Mouse (Mus musculus): Measurements from ENCODE around the gene Ttc7b. TPM values are rescaled to one million over a fixed set of nuclear protein-coding genes. Genes with fewer than 3 reads are reported as not detected.

Gene Ttc7b
- polyA plus RNA-seq, 1 experiment from 2014 or later, result 6.6 TPM

DNA sequence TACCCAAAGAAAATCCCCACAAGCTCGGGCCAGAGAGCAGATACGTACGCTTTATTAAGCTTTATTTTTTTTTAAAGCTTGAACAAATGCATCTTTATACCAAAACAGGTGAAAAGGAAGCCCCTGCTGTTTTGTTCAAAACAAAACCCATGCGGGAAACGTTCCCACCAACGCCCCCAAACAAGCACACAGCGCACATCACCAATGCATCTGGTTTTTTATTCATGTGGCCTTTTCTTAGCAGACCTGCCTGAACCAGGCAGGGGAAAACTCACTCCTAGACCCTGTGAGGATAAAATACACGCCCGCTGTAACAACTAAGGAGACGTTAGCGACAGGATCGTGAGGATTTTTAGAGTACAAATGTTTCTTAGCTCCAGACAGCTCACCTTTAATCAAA, 14.4 kb upstream of the Ttc7b start:
- no peaks in the 10 kb centered on the region for H3K36me3 ChIP-seq (ENCODE audit: insufficient read depth, low read length)
- TF ChIP-seq EP300 (IDR thresholded peaks at IDR 0.05) (no peak), CTCF (IDR thresholded peaks at IDR 0.05) (no peak)
- DNase-seq (ENCODE audit: low spot score), result no peak
- no peak overlapping the region; the same call in 1 of the 2 replicates for H3K27ac ChIP-seq (ENCODE audit: low read length)
- H3K9me3 ChIP-seq (ENCODE audit: low read length), result no peaks in the 10 kb centered on the region
- no peak overlapping the region for H3K9ac ChIP-seq (replicated peaks; ENCODE audit: low read depth)
- no peak overlapping the region for H3K4me2 ChIP-seq (replicated peaks; ENCODE audit: low read depth, low read length)
- 85% methylated on average over 12 of the region's 12 CpGs for WGBS
- no peak overlapping the region for H3K4me3 ChIP-seq (ENCODE audit: low read depth, low read length)
- ATAC-seq, result no peak
- H3K27me3 ChIP-seq (replicated peaks; ENCODE audit: insufficient read depth, low read length), result no peaks in the 10 kb centered on the region
- peaks cover 8% of the 10 kb centered on the region; the same call in 1 of the 2 replicates for H3K4me1 ChIP-seq (ENCODE audit: insufficient read depth, low read depth, low read length)

DNA sequence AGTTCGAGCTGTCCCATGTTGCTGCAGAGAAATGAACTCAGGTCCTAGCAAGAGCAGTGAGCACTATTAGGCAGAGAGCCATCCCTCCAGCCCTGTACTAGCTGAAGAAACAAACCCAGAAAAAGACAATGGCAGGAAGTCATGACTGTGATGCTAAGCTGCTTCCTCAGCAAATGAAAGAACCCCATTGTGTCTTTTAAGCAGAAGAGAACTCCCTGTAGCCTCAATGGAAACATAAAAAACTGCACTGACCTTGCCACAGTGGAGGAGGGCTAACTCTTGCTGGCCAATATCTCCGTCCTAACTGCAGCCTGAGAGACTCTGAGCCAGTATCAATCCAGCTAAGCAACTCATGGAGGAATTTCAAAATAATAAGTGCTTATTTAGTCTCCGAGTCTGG, 13.4 kb upstream of the Ttc7b start:
- H3K4me3 ChIP-seq (ENCODE audit: low read depth, low read length), result no peak overlapping the region
- WGBS, result 34% methylated on average over 3 of the region's 3 CpGs

DNA sequence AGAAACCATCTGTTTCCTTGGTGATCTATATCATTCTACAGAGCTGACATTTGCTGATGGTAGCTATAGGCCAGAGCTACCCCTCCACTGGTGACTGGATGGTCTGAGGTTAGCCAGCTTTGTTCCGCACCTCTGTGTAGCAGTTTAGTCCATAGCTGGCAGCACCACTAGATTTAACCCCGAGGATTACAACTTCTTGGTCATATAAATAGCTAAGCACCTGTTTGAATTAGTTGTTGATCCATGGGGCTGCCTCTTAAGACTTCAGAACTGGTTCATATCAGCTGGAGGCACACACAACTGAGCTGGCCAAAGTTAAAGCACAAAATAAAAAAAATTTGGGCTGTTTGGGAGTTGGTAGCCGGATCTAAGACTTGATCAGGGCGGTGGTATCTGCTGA, 12.6 kb upstream of the Ttc7b start:
- ATAC-seq (no peak), DNase-seq (ENCODE audit: low spot score) (no peak)
- Histone ChIP-seq H3K4me3 (ENCODE audit: low read depth, low read length) (no peak overlapping the region), H3K4me2 (replicated peaks; ENCODE audit: low read depth, low read length) (no peak overlapping the region), H3K27me3 (replicated peaks; ENCODE audit: insufficient read depth, low read length) (no peaks in the 10 kb centered on the region), H3K27ac (ENCODE audit: low read length) (peak overlapping the region; percentile 20; the same call in 1 of the 2 replicates), H3K36me3 (ENCODE audit: insufficient read depth, low read length) (no peaks in the 10 kb centered on the region), H3K9ac (replicated peaks; ENCODE audit: low read depth) (no peak overlapping the region), H3K9me3 (ENCODE audit: low read length) (no peaks in the 10 kb centered on the region), H3K4me1 (ENCODE audit: insufficient read depth, low read depth, low read length) (no peaks in the 10 kb centered on the region)
- 82% methylated on average over 4 of the region's 4 CpGs for WGBS
- TF ChIP-seq EP300 (IDR thresholded peaks at IDR 0.05), result no peak
- TF ChIP-seq CTCF (IDR thresholded peaks at IDR 0.05), result no peak

More for the DNA sequence above, 13.4 kb upstream of the Ttc7b start:
- Histone ChIP-seq H3K36me3 (ENCODE audit: insufficient read depth, low read length) (no peaks in the 10 kb centered on the region), H3K9ac (replicated peaks; ENCODE audit: low read depth) (no peak overlapping the region), H3K4me2 (replicated peaks; ENCODE audit: low read depth, low read length) (no peak overlapping the region), H3K27me3 (replicated peaks; ENCODE audit: insufficient read depth, low read length) (no peaks in the 10 kb centered on the region), H3K27ac (ENCODE audit: low read length) (peak overlapping the region; percentile 60; the same call in 1 of the 2 replicates), H3K9me3 (ENCODE audit: low read length) (no peaks in the 10 kb centered on the region), H3K4me1 (ENCODE audit: insufficient read depth, low read depth, low read length) (peaks cover 4% of the 10 kb centered on the region; the same call in 1 of the 2 replicates)
- DNase-seq (ENCODE audit: low spot score) (peak; percentile 49), ATAC-seq (peak; percentile 79)
- TF ChIP-seq EP300 (IDR thresholded peaks at IDR 0.05), result peak; percentile 72
- no peak for TF ChIP-seq CTCF (IDR thresholded peaks at IDR 0.05)

DNA sequence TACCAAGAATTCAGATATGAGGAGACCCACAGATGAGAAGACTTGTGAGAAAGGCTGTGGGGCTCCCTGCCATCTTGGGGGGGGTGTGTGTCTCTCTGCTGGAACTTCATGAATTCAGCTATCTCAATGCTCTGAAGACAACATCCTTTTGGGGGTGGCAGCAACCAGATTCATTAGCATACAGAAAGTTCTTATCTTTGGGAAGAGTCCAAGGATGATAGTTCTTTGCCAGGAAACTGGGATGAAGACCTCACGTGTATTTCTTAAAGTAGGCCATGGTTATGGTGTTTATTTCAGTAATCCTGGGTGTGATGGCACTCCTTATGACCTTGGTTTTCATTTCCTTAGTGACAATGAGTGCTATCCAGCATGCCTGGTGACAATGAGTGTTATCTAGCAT, 11.1 kb upstream of the Ttc7b start:
- Histone ChIP-seq H3K4me3 (ENCODE audit: low read depth, low read length) (no peak overlapping the region), H3K36me3 (ENCODE audit: insufficient read depth, low read length) (no peaks in the 10 kb centered on the region), H3K27ac (ENCODE audit: low read length) (no peak overlapping the region), H3K4me2 (replicated peaks; ENCODE audit: low read depth, low read length) (no peak overlapping the region), H3K4me1 (ENCODE audit: insufficient read depth, low read depth, low read length) (no peaks in the 10 kb centered on the region), H3K9me3 (ENCODE audit: low read length) (no peaks in the 10 kb centered on the region), H3K9ac (replicated peaks; ENCODE audit: low read depth) (no peak overlapping the region), H3K27me3 (replicated peaks; ENCODE audit: insufficient read depth, low read length) (no peaks in the 10 kb centered on the region)
- WGBS, result 39% methylated on average over 1 of the region's 1 CpGs
- TF ChIP-seq CTCF (IDR thresholded peaks at IDR 0.05), result no peak
- peak; percentile 56 for TF ChIP-seq EP300 (IDR thresholded peaks at IDR 0.05)
- DNase-seq (ENCODE audit: low spot score), result no peak
- no peak for ATAC-seq

DNA sequence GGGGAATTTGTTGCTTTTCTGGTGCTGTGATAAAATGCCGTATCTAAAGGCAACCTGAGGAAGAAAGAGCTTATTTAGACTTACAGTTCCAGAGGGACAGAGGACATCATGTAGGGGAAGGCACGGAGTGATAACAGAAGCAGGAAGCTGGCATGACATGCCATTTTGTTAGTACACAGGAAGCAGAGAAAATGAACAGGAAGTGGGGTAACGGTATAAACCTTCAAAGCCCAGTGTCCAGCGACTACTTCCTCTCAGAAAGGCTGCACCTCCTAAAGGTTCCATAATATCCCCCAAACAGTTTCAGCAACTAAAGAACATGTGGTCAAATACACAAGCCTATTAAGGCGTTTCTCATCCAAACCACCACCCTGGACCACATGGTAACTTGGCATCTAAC, 10.2 kb upstream of the Ttc7b start:
- no peak overlapping the region for H3K9ac ChIP-seq (replicated peaks; ENCODE audit: low read depth)
- no peaks in the 10 kb centered on the region for H3K9me3 ChIP-seq (ENCODE audit: low read length)
- no peak overlapping the region for H3K4me3 ChIP-seq (ENCODE audit: low read depth, low read length)
- H3K4me2 ChIP-seq (replicated peaks; ENCODE audit: low read depth, low read length), result no peak overlapping the region
- peak; percentile 69 for TF ChIP-seq EP300 (IDR thresholded peaks at IDR 0.05)
- TF ChIP-seq CTCF (IDR thresholded peaks at IDR 0.05), result no peak
- peak; percentile 36 for DNase-seq (ENCODE audit: low spot score)
- H3K27me3 ChIP-seq (replicated peaks; ENCODE audit: insufficient read depth, low read length), result no peaks in the 10 kb centered on the region
- WGBS, result 68% methylated on average over 5 of the region's 5 CpGs
- ATAC-seq, result no peak
- no peaks in the 10 kb centered on the region for H3K36me3 ChIP-seq (ENCODE audit: insufficient read depth, low read length)
- no peaks in the 10 kb centered on the region for H3K4me1 ChIP-seq (ENCODE audit: insufficient read depth, low read depth, low read length)
- peak overlapping the region; percentile 35; the same call in 1 of the 2 replicates for H3K27ac ChIP-seq (ENCODE audit: low read length)

DNA sequence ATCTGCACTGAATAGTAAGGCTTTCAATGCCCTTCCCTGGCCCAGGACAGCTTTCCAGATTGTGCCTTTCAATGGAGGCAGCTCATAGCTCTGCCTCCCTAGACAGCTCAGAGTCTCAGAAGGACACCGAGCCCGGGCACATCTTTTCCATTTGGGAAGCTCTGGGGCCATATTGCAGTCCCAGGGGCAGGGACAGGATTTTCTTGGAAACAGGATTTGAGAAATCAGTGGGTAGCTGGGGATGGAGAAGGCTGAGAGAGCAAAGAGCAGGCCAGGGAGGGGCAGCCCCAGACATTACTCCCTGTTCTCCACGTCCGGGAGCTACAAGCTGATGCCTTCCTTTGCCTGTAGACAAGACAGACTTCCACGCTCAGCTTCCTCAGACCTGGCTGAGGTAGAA, 9.0 kb upstream of the Ttc7b start:
- Histone ChIP-seq H3K4me3 (ENCODE audit: low read depth, low read length) (no peak overlapping the region), H3K9ac (replicated peaks; ENCODE audit: low read depth) (no peak overlapping the region), H3K4me2 (replicated peaks; ENCODE audit: low read depth, low read length) (no peak overlapping the region), H3K9me3 (ENCODE audit: low read length) (no peaks in the 10 kb centered on the region), H3K4me1 (ENCODE audit: insufficient read depth, low read depth, low read length) (no peaks in the 10 kb centered on the region), H3K36me3 (ENCODE audit: insufficient read depth, low read length) (no peaks in the 10 kb centered on the region), H3K27ac (ENCODE audit: low read length) (no peak overlapping the region), H3K27me3 (replicated peaks; ENCODE audit: insufficient read depth, low read length) (no peaks in the 10 kb centered on the region)
- TF ChIP-seq CTCF (IDR thresholded peaks at IDR 0.05) (no peak), EP300 (IDR thresholded peaks at IDR 0.05) (no peak)
- ATAC-seq (no peak), DNase-seq (ENCODE audit: low spot score) (no peak)
- 86% methylated on average over 5 of the region's 5 CpGs for WGBS

DNA sequence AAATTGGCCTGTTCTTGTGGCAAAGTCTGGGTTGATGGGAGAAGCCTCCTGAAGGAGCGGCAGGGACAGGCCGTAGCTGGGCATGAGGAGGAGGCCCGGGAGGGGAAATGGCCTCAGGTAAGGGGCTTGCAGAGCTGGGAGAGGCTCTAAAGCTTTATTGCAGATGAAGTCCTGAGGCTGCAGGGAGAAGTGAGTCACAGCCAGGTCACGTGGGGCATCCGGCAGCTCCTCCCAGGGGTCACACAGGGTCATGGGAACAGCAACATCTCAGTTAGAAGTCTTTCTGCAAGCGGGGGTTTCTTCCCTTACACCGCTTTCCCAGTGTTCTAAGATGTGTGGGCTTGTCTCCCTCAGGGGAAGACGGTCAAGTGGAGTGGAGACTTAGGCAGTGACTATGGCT, 8.5 kb upstream of the Ttc7b start:
- 0 out of 2 replicates have a peak, but pooled peaks have one; percentile 4 for ATAC-seq
- Histone ChIP-seq H3K27ac (ENCODE audit: low read length) (peak overlapping the region; percentile 51), H3K4me3 (ENCODE audit: low read depth, low read length) (no peak overlapping the region), H3K9me3 (ENCODE audit: low read length) (no peaks in the 10 kb centered on the region), H3K4me2 (replicated peaks; ENCODE audit: low read depth, low read length) (no peak overlapping the region), H3K4me1 (ENCODE audit: insufficient read depth, low read depth, low read length) (no peaks in the 10 kb centered on the region), H3K27me3 (replicated peaks; ENCODE audit: insufficient read depth, low read length) (no peaks in the 10 kb centered on the region), H3K36me3 (ENCODE audit: insufficient read depth, low read length) (no peaks in the 10 kb centered on the region), H3K9ac (replicated peaks; ENCODE audit: low read depth) (no peak overlapping the region)
- no peak for TF ChIP-seq CTCF (IDR thresholded peaks at IDR 0.05)
- TF ChIP-seq EP300 (IDR thresholded peaks at IDR 0.05), result no peak
- peak; percentile 55 for DNase-seq (ENCODE audit: low spot score)
- WGBS, result 50% methylated on average over 8 of the region's 8 CpGs
